Mouse (Mus musculus): ENCODE measurements around the gene H60b. TPM values are rescaled to one million over a fixed set of nuclear protein-coding genes. Genes with fewer than 3 reads are reported as not detected.
"Not testable (repeated sequence)": the region's sequence is repeated elsewhere in the genome, so short reads cannot be mapped to it uniquely, and the experiment has no call there.

H60b gene
- polyA plus RNA-seq (2014; fragmentation: Nextera tagmentation; extraction: Ambion mirVana): 0.32 and 0.57 TPM in 2 replicates

DNA sequence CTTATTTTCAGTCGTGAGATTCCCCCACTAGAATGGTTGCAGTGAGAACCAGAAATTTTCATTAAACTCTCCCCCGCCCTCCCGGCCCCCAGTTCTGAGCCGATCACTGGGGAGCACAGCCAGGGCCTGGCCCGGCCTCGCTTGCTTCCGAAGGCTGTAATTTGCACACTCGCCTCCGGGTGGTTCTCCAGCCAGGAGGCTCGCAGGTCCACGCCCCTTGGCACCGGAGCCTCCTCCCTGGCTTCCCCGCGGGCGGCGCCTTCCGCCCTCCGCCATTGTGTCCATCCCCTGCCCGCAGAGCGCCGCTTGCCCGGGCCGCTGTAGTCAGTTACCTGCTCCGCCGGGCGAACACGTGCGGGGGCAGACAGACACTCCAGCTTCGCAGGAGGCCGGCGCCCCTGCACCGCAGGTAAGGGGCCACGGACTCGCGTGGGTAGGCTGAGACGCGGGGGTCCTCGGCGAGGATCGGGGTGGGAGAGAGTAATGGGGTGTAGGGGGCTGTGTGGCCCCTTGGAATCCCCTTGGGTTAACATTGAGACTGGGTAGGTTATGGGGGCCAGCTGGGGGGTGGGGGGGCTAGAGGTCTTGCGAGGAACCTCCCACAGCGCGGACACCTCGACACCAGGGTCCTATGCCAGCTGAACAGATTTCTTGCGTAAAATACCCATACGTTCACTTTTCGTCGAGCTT is at the start of gene H60b, which contains the start of gene Raet1e:
TSS of gene H60b (plus strand) at position 277 of the 690 bp plus-strand sequence.
TSS of gene Raet1e (plus strand) at position 260 of the 690 bp plus-strand sequence.
- peak within 1 kb of the TSS; percentile 47 for H3K4me2 ChIP-seq (ENCODE audit: low read depth)
- H3K9me3 ChIP-seq (ENCODE audit: control insufficient read depth, low read length); H3K27ac ChIP-seq (ENCODE audit: low read depth, low read length); H3K9ac ChIP-seq (ENCODE audit: low read length); H3K36me3 ChIP-seq (ENCODE audit: control insufficient read depth, insufficient read depth, low read length); H3K4me1 ChIP-seq (ENCODE audit: control insufficient read depth, insufficient read depth, low read length): not testable (repeated sequence)
- H3K27me3 ChIP-seq (ENCODE audit: control insufficient read depth, insufficient read depth, low read length): peaks cover 59% of the 10 kb centered on the region
- peak within 1 kb of the TSS; percentile 28 for H3K4me3 ChIP-seq (ENCODE audit: low read depth, low read length)
- ATAC-seq (ENCODE audit: insufficient read depth, low FRiP score, low TSS enrichment) (peak; percentile 72), DNase-seq (ENCODE audit: low spot score) (peak; percentile 69)
- 0% methylated on average over 46 of the region's 48 CpGs for WGBS

DNA sequence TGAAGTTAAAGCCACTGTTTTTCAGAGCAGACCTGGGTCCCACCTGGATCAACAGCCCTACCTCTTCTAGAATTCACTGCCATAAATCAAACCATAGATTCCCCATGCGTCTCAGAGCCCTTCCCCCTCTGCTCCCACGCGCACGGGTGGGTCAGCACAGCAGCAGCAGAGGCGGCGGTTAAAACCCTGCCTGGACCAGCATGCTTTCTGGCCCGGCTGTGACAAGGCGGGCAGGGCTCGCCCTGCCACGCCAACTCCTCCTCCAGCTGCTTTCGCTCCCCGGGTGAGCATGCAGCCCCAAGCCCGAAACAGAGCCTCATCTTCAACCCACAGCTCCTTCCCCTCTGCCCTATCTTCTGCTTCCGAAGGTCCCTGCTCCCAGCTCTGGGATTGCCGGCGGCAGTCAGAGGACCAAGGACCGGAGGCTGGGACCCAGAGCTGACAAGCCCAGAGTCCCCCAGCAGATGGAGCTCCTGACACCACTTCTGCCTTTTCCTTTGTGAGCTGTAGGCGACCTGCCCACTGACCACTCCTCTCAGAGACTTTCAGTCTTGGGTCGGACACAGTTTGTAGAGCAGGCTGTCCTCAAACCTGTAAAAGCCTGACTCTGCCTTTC is 17.6 kb upstream of the H60b start:
- H3K9ac ChIP-seq (ENCODE audit: low read length): peak overlapping the region; percentile 58
- no peaks in the 10 kb centered on the region for H3K27me3 ChIP-seq (ENCODE audit: control insufficient read depth, insufficient read depth, low read length)
- peak overlapping the region; percentile 55 for H3K4me2 ChIP-seq (ENCODE audit: low read depth)
- 2% methylated on average over 19 of the region's 19 CpGs for WGBS
- no peaks in the 10 kb centered on the region for H3K4me1 ChIP-seq (ENCODE audit: control insufficient read depth, insufficient read depth, low read length)
- no peaks in the 10 kb centered on the region for H3K9me3 ChIP-seq (ENCODE audit: control insufficient read depth, low read length)
- no peaks in the 10 kb centered on the region for H3K36me3 ChIP-seq (ENCODE audit: control insufficient read depth, insufficient read depth, low read length)
- DNase-seq (ENCODE audit: low spot score) (peak; percentile 85), ATAC-seq (ENCODE audit: insufficient read depth, low FRiP score, low TSS enrichment) (peak; percentile 67)
- H3K27ac ChIP-seq (ENCODE audit: low read depth, low read length): no peak overlapping the region
- peak overlapping the region; percentile 22 for H3K4me3 ChIP-seq (ENCODE audit: low read depth, low read length)

DNA sequence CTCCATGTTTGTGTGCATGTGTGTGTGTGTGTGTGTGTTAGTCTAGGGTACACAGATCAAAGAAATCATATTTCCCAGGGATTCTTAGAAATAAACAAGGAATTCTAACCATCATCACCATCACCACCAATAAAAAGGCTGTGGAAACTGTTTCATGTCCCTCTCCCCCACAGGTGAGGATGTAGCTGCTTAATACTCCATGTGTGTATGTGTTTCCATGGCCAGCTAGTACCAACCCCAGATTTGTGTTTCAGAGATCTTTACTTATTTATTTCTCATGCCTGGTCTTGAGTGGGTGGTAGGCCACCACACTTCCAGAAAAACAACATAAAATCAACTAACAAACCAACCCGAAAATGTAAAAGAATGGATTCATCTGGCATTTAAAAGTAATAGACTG is 16.2 kb upstream of the H60b start:
- H3K27ac ChIP-seq (ENCODE audit: low read depth, low read length); H3K4me2 ChIP-seq (ENCODE audit: low read depth); H3K9ac ChIP-seq (ENCODE audit: low read length); H3K4me3 ChIP-seq (ENCODE audit: low read depth, low read length); H3K4me1 ChIP-seq (ENCODE audit: control insufficient read depth, insufficient read depth, low read length); ATAC-seq (ENCODE audit: insufficient read depth, low FRiP score, low TSS enrichment); H3K27me3 ChIP-seq (ENCODE audit: control insufficient read depth, insufficient read depth, low read length); H3K9me3 ChIP-seq (ENCODE audit: control insufficient read depth, low read length); H3K36me3 ChIP-seq (ENCODE audit: control insufficient read depth, insufficient read depth, low read length): not testable (repeated sequence)
- WGBS: 92% methylated on average over 1 of the region's 1 CpGs
- peak; percentile 39 for DNase-seq (ENCODE audit: low spot score)

DNA sequence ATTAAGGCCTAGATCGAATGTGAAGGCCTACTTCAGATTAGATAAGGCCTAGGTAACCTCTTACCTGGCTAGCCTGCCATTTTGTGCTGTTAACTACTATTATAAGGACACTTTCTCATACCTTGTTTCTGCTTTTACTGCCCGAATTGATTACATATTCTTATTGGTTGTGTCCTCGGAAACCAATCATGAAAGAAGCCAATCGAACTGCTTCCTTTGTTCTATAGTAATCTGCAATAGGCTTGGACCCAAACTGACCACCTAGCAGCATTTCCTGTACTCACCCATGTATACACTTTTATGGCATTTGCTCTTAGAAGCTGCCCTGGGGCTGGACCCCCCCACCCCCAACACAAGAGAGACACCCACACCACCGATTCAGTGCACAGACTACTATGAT is 15.5 kb upstream of the H60b start:
- H3K27me3 ChIP-seq (ENCODE audit: control insufficient read depth, insufficient read depth, low read length): no peaks in the 10 kb centered on the region
- no peaks in the 10 kb centered on the region for H3K4me1 ChIP-seq (ENCODE audit: control insufficient read depth, insufficient read depth, low read length)
- H3K27ac ChIP-seq (ENCODE audit: low read depth, low read length): no peak overlapping the region
- H3K9me3 ChIP-seq (ENCODE audit: control insufficient read depth, low read length): no peaks in the 10 kb centered on the region
- 81% methylated on average over 5 of the region's 5 CpGs for WGBS
- no peak overlapping the region for H3K4me2 ChIP-seq (ENCODE audit: low read depth)
- H3K9ac ChIP-seq (ENCODE audit: low read length): no peak overlapping the region
- H3K4me3 ChIP-seq (ENCODE audit: low read depth, low read length): no peak overlapping the region
- H3K36me3 ChIP-seq (ENCODE audit: control insufficient read depth, insufficient read depth, low read length): no peaks in the 10 kb centered on the region
- ATAC-seq (ENCODE audit: insufficient read depth, low FRiP score, low TSS enrichment) (no peak), DNase-seq (ENCODE audit: low spot score) (no peak)

- Histone ChIP-seq H3K27ac (ENCODE audit: low read depth, low read length) (no peak overlapping the region), H3K9me3 (ENCODE audit: control insufficient read depth, low read length) (no peaks in the 10 kb centered on the region), H3K9ac (ENCODE audit: low read length) (peak overlapping the region; percentile 60), H3K4me2 (ENCODE audit: low read depth) (peak overlapping the region; percentile 92), H3K27me3 (ENCODE audit: control insufficient read depth, insufficient read depth, low read length) (peaks cover 31% of the 10 kb centered on the region), H3K36me3 (ENCODE audit: control insufficient read depth, insufficient read depth, low read length) (no peaks in the 10 kb centered on the region), H3K4me1 (ENCODE audit: control insufficient read depth, insufficient read depth, low read length) (0 out of 2 replicates have a peak, but pooled peaks cover 4% of the 10 kb centered on the region), H3K4me3 (ENCODE audit: low read depth, low read length) (peak overlapping the region; percentile 48)
- DNase-seq (ENCODE audit: low spot score) (peak; percentile 86), ATAC-seq (ENCODE audit: insufficient read depth, low FRiP score, low TSS enrichment) (peak; percentile 77)
- under 1% methylated on average over 41 of the region's 50 CpGs for WGBS
Measured at GRCm38 (mm10) chr10:22148441-22149072, 9.8 kb upstream of the H60b start.

DNA sequence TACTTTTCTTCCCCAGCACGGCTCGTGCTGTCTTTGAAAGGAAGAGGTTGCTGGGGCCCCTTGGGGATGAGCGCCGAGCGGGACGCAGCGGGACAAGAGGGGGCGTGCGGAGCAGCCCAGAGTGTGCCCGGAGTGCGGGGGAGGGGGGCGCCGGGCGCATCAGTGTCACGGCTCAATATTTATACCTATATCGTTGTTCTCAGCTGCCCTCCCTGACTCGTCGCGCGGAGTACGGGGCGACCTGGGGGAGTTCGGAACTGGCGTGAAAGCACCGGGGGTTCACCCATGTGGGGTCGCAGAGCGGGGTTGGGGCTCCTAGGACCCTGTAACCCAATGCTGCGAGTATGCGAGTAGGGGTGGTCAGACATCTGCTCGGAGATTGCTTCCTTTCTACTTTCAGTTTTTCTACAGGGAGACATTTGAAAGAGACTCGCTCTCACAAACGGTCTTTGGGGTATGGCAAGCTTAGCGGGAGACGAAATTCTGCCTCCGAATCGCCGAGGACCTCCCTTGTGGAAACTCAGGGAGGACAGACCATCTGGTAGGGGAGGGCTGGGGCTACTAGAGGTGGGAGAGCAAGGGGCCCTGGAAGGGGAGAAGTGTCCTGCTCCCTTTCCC is 9.2 kb upstream of the H60b start, which contains the start of gene E030030I06Rik:
TSS of gene E030030I06Rik (minus strand) at position 198 of the 618 bp plus-strand sequence.
- no peaks in the 10 kb centered on the region for H3K36me3 ChIP-seq (ENCODE audit: control insufficient read depth, insufficient read depth, low read length)
- 0 out of 2 replicates have a peak, but pooled peaks cover 4% of the 10 kb centered on the region for H3K4me1 ChIP-seq (ENCODE audit: control insufficient read depth, insufficient read depth, low read length)
- peak; percentile 60 for ATAC-seq (ENCODE audit: insufficient read depth, low FRiP score, low TSS enrichment)
- peaks cover 37% of the 10 kb centered on the region for H3K27me3 ChIP-seq (ENCODE audit: control insufficient read depth, insufficient read depth, low read length)
- no peak within 1 kb of the TSS for H3K27ac ChIP-seq (ENCODE audit: low read depth, low read length)
- H3K4me3 ChIP-seq (ENCODE audit: low read depth, low read length): peak within 1 kb of the TSS; percentile 48
- peak; percentile 63 for DNase-seq (ENCODE audit: low spot score)
- peak within 1 kb of the TSS; percentile 60 for H3K9ac ChIP-seq (ENCODE audit: low read length)
- H3K4me2 ChIP-seq (ENCODE audit: low read depth): peak within 1 kb of the TSS; percentile 92
- WGBS: 0% methylated on average over 37 of the region's 37 CpGs
- no peaks in the 10 kb centered on the region for H3K9me3 ChIP-seq (ENCODE audit: control insufficient read depth, low read length)

DNA sequence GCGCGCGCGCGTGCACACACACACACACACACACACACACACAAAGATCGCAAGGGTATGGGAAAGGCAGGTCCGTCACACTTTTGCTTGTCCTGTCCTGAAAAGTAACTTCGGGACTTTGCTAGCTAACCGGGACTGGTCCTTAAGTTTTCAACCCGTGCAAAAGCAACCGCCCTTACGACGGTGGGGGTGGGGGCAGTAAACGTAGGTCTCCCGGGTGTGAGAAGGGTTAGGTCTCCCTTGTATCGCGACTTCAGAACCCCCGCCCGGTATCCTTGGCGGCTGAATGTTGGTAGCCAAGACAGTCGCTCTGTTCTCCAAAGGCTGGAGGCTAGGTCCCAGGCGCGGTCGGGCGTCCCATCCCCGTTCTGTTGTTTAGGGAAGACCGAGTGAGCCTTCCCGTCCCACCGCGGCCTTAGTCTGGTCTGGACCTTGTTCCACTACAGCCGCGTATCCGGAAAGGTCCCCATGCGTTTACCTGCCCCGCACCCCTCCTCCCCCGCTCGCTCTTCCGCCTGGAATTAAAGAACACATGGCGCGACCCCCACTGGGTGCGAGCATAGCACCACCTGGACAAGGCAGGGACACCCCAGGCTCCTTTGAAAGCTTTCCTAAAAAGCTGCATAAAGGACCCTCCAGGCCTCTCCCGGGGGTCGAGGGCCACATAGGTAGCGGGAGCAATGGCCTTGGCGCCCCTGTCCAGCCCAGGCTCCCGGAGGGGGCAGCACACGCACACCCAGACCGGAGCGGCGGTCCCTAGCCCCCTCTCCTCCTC is 8.5 kb upstream of the H60b start:
- Histone ChIP-seq H3K4me2 (ENCODE audit: low read depth) (peak overlapping the region; percentile 92), H3K4me1 (ENCODE audit: control insufficient read depth, insufficient read depth, low read length) (0 out of 2 replicates have a peak, but pooled peaks cover 4% of the 10 kb centered on the region), H3K27ac (ENCODE audit: low read depth, low read length) (no peak overlapping the region), H3K9ac (ENCODE audit: low read length) (no peak overlapping the region), H3K9me3 (ENCODE audit: control insufficient read depth, low read length) (no peaks in the 10 kb centered on the region), H3K36me3 (ENCODE audit: control insufficient read depth, insufficient read depth, low read length) (no peaks in the 10 kb centered on the region), H3K4me3 (ENCODE audit: low read depth, low read length) (peak overlapping the region; percentile 48), H3K27me3 (ENCODE audit: control insufficient read depth, insufficient read depth, low read length) (peaks cover 39% of the 10 kb centered on the region)
- ATAC-seq (ENCODE audit: insufficient read depth, low FRiP score, low TSS enrichment) (no peak), DNase-seq (ENCODE audit: low spot score) (peak; percentile 40)
- under 1% methylated on average over 47 of the region's 50 CpGs for WGBS

DNA sequence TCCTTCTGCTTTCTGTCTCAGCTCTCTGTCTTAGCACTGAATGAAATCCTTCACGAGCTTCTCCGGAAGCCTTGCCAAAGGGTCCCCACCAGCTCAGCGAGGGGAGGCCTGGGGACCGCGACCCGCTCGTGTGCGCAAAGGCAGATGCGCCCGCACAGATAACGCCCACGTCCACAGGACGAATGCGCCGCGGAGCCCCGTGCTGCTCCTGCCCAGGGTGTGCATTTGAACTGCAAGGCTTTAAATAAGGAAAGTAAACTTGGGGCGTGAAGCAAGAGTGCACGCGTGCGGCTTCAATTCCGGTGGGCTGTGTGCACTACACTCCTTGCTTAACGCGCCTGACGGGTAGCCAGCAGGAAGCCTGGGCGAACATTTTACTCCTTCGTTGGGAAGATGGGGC is 7.8 kb upstream of the H60b start:
- no peak overlapping the region for H3K4me3 ChIP-seq (ENCODE audit: low read depth, low read length)
- no peak overlapping the region for H3K9ac ChIP-seq (ENCODE audit: low read length)
- DNase-seq (ENCODE audit: low spot score): peak; percentile 56
- WGBS: under 1% methylated on average over 27 of the region's 27 CpGs
- ATAC-seq (ENCODE audit: insufficient read depth, low FRiP score, low TSS enrichment): no peak
- H3K4me1 ChIP-seq (ENCODE audit: control insufficient read depth, insufficient read depth, low read length): 0 out of 2 replicates have a peak, but pooled peaks cover 4% of the 10 kb centered on the region
- no peaks in the 10 kb centered on the region for H3K9me3 ChIP-seq (ENCODE audit: control insufficient read depth, low read length)
- peaks cover 47% of the 10 kb centered on the region for H3K27me3 ChIP-seq (ENCODE audit: control insufficient read depth, insufficient read depth, low read length)
- no peaks in the 10 kb centered on the region for H3K36me3 ChIP-seq (ENCODE audit: control insufficient read depth, insufficient read depth, low read length)
- H3K27ac ChIP-seq (ENCODE audit: low read depth, low read length): no peak overlapping the region
- peak overlapping the region; percentile 92 for H3K4me2 ChIP-seq (ENCODE audit: low read depth)

Measured in neural tube, embryonic 11.5 days (tissue).